Mouse (Mus musculus) layer of hippocampus, adult 9-10 months (tissue): ENCODE data around the gene Pzp.
A peak's percentile ranks its signal among the peaks of the same experiment; 100 is the strongest.

Experiments used
- DNase-seq: peaks from one replicate; pipeline ENCODE4 v3.0.0; 2022; ENCODE audit warnings: low spot score

The Pzp gene

DNA sequence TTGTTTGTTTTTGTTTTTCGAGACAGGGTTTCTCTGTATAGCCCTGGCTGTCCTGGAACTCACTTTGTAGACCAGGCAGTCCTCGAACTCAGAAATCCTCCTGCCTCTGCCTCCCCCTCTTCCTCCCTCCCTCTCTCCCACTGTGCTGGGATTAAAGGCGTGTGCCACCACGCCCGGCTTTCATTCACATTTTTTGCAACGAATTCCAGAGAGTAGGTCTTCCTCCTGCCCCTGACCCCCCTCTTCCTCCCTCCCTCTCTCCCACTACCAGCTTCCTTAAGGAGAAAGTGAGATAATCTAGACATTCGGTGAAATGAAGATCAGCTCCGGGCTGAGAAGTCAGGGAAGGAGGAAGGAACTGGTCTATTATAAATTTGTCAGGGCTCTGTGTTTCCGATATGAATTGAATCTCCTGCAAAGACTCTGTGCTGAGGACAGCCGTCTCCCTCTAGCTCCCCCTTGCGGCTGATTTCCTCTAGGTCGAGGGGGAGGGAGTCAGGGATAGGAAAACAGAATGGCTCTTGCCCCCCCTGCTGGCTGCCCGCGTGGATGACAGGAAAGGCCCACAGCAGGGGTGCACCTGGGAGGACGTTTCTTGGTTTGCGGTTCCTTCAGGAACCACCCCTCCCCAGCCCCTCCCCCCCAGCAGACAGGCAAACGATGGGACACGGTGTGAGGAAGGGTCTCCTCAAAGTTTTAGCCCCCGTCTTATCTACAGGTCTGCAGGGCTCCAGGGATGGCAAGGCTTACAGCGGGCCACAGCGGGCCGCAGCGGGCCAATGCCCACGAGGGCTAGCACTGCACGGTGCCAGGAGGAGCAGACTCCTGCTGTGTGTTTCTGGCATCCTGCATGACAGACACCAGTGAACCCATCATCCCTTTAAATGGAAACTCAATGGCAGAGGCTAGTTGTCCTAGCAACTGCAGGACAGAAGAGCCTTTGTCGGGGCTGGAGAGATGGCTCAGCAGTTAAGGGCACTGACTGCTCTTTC, 46.8 kb downstream of the Pzp start:
- DNase-seq = peak; percentile 96

- no peak for DNase-seq
Observed at GRCm38 (mm10) chr6:128477495-128477894, 49.0 kb downstream of the Pzp start.

DNA sequence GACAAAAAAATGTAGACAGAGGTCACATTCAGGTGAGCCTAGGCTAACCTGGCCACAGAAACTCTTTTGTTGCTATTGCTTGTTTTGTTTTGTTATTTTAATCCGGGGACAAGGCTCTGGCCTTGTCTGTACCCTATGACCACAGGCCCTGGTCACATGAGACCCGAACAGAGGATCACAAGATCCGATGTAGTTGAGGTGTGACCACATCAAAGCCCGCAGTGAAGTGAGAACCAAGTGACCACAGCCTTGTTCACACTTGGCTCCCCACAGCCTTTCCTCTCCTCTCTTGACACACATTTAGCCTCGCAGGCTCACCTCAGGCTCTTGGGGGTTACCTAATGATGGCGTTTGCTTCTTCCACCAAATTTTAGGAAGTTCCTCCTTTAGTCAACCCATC, 52.4 kb downstream of the Pzp start:
- no peak for DNase-seq

DNA sequence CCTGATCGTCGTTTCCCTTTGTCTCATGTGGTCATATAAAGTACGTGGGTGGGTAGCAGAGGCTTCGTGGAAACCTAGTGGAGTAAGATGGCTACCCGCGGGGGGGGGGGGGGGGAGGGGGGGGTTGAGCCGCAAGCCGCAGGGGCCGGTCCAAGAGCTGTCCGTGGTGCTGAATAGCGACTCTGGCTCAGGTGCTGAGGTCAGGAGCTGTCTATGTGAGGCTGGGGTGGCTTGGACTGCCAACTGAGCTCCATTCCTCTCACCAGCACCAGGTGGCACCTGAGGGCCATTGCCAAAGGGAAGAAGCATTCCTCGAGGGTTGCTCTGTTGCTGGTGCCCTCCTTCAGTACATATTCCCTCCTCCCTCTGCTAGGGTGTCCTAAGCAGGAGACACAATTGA, 57.1 kb downstream of the Pzp start:
- no peak for DNase-seq

- no peak for DNase-seq
Observed at GRCm38 (mm10) chr6:128467298-128467697, 59.2 kb downstream of the Pzp start.

DNA sequence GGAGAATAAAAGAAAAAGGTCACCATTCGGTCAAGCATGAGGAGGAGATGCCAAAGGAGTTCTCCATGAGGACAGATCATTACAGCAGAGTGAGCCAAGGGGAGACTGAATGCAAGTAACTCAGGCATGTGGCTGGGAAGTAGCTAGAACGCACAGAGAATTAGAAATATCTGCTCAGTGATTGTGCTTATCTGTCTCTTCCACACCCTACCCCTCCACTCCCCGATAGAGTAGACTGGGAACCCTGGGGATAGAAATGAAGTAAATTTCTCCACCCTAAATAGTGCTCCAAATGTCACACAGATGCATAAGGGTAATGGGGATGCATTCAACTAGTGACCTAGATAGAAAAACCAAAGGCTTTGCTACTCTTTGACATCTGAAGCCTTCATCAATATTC, 60.0 kb downstream of the Pzp start:
- DNase-seq = no peak

DNA sequence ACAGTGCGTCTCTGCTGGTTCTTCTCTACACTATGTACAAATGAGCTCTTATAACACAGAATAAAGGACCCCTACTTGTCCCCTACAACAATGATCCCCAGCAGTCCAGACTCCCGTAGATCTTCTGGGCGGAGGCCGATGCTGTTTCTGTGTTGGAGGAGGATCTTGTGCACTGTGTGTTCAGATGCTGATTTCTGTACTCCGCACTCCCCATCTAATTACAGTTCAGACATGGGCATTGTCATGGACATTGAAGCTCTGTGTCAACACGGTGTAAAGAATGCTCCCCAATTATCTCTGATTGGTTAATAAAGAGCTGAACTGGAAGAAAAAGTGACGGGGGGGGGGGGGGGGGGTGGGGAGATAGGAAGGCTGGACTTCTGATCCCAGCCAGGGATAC, 60.5 kb downstream of the Pzp start:
- DNase-seq = no peak

DNA sequence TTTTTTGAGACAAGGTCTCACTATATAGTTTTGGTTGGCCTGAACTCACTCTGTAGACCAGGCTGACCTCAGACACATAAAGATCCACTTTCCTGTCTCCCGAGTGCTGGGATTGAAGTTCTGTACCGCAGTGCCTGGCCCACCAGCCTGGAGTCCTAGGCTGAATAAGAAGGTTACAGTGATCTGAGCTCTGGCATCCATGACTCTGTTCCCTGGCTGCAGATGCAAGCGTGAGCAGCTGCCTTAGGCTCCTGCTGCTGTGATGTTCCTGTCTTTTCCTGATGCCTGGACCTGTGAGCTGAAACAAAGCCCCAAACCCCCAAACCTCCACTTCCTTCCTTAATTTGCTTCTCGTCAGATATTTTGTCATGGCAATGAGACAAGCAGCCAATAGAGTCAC, 61.5 kb downstream of the Pzp start:
- no peak for DNase-seq

DNA sequence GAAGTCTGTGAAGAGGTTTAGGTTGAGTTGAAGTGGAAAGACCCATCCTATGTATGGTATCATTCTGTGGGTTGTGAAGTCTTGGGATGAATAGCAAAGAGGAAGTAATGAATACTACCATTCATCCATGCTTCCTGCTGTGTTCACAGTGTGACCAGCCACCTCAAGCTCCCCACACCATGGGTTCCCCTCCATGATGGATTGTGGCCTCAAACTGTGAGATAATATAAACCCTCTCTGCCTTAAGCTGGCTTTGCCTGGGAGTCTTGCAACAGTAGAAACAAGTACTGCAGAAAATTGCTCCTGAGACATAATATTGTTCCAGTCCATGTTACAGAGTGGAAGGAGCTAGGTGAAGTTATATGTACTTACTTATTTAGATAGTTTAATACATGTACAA, 64.9 kb downstream of the Pzp start:
- DNase-seq = no peak

DNA sequence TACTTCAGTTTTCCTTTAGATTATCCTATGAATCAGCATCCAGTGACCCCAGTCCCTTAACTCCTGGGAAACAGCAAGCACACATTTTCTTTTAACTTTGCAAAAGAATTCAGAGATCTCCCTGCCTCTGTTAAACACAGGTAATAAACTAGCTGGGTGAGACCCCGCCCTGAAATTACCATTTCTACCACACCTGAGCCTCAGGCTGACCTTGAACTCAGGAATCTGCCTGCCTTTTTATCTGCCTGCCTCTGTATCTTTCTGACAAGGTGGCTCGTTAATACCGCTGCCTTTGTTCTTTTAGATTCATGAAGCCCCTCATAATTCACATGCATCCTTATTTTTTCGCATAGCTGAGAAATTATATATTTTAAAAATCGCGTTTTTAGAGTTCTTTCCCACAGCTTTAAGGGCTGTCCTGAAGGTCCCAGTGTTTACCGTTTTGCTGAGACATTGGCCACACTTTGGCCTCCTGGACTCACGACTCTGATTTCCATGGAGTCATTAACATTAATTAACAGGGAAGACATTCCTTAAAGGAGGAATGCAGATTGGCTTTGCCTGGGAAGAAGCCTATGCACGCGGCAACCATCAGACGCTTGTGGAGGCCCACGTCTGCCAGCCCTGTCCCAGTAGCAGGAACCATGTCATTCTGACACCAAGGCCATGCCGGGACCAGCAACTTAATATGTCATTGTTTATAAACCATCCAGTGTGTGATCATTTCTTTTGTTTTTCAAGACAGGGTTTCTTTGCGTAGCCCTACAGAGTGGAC, 65.6 kb downstream of the Pzp start:
- no peak for DNase-seq

GRCm38 (mm10) chr6:128460321-128460720, 66.2 kb downstream of the Pzp start:
- no peak for DNase-seq

- no peak for DNase-seq
Observed at GRCm38 (mm10) chr6:128457186-128457585, 69.3 kb downstream of the Pzp start.

GRCm38 (mm10) chr6:128455835-128456605, 70.5 kb downstream of the Pzp start:
- DNase-seq = no peak

- no peak for DNase-seq
Observed at GRCm38 (mm10) chr6:128447063-128447462, 79.5 kb downstream of the Pzp start.

- no peak for DNase-seq
Observed at GRCm38 (mm10) chr6:128445761-128446535, 80.6 kb downstream of the Pzp start.

DNA sequence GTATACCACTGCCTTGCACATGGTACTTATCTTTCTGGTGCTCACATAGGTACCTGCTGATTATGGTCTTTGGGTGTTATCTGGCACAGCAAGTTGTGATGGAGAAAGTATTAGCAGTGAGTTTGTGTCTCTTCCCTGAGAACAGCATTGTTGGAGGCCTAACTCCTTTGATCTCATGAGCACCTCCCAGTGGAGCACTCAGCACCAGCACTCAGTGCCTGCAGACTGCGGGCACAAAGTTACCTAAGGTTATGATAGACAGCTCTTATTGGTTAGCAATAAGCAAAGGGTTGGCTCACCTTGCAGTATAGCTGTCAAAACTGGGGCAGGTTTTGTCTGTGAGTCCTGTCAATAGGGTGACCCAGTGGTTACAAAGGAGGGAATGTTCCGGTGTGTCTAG, 86.3 kb downstream of the Pzp start:
- DNase-seq = no peak

DNA sequence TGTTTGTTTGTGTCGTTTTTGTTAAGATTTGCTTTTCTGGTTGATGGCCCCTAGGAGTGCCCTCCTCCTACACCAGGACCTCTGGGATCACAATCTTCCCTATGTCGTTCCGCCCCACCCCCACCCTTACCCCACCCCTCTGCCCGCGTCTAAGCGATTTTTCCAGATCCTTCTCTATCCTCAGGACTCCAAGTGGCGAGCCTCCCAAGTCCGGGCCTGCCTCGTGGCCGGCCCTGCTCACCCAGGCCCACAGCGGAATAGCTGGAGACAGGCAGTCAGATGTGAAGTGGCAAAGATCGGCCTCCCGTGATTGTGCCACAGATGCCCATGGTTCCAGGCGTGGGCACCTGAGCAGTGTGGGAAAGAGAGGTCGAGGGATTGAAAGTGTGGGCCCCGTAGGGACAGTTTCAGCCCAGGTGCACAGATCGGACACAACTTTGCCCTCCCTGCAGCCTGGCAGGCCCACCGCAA, 87.6 kb downstream of the Pzp start:
- no peak for DNase-seq

DNA sequence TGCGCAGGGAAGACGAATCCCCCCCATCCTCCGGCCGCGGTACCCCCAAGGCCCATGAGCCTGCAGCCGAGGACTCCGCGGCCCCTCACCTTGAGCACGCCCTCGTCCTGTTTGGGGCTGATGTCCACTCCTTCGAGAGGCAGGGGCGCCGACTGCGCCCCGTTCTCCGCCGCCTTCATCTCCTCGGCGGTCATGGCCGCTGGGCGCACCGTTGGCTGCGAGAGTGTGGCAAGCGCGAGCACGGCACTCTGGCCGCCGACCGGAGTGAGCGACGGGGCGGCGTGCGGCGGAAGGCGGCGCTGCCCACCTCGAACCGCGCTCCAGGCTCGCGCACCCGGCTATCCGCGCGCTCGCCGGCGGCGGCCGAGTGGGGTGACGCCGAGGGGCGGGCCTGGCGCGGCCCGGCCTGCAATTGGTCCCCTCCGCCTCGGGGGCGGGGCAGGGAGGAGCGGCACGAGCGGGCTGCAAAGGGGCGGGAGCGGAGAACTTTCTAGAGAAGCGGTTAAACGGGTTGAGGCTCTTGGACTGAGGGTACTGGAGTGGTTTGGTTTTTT, 88.1 kb downstream of the Pzp start, which contains the start of gene Fkbp4:
Gene Fkbp4 (minus strand): TSS at position 361 of the 554 bp plus-strand sequence.
- DNase-seq = no peak

DNA sequence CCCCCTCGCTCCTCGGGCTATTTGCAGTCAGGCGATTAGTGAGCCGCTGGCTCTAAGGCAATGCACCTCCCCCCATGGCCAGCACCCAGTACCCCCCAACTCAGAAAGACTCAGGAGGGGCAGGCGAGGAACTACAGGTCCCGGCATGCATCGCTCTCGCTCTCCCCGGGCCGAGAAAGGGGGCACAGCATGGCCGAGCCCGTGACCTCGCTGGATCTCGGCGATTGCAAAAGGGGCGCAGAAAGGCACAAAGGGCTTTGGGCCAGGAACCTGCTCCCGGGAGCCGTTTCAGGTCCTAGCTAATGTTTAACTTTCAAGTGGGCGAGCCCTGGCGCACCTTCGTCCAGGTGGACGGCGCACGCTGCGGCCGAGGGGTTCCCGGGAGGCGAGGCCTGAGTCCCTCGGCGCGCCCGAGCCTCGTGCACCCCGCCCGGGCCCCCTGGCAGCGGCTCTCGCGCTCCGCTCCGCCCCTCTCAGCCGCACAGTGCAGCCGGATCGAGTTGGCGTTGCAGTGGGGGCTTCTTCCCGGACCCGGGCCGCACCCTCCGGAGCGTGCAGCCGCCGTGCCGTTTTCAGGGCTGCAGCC, 88.7 kb downstream of the Pzp start:
- DNase-seq = no peak

- DNase-seq = no peak
Observed at GRCm38 (mm10) chr6:128437288-128437687, 89.2 kb downstream of the Pzp start.
